Mouse (Mus musculus) brain, adult 2 months (tissue): ENCODE data around the gene Plekhg6.
A peak's percentile ranks its signal among the peaks of the same experiment; 100 is the strongest.

Experiments used
- DNase-seq: peaks from one replicate; pipeline ENCODE4 v3.0.0; 2011; ENCODE audit warnings: low read depth, low spot score

Gene Plekhg6

GRCm38 (mm10) chr6:125354352-125355151 is 26.0 kb downstream of the Plekhg6 start:
- peak; percentile 72 for DNase-seq

- DNase-seq, result no peak
Measured at GRCm38 (mm10) chr6:125353655-125354054, 26.9 kb downstream of the Plekhg6 start.

DNA sequence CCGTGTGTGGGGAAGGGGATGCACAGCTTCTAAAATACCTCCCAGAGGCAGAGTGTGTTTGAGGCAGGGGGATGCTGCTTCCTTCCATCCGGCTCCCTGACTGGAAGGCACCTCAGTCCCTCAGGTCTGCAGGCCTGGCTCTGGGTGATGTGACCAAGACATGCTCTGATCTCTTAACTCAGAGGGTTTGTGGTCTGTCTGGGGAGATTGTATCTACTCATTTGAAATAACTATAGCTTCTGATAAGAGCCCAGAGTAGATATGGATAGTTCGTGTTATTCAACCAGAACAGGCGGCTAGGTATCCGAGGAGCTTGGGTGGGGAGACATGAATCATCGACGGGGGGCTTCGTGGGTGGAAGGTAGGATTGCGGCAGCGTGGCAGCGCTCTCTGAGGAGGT is 27.4 kb downstream of the Plekhg6 start:
- DNase-seq, result no peak

DNA sequence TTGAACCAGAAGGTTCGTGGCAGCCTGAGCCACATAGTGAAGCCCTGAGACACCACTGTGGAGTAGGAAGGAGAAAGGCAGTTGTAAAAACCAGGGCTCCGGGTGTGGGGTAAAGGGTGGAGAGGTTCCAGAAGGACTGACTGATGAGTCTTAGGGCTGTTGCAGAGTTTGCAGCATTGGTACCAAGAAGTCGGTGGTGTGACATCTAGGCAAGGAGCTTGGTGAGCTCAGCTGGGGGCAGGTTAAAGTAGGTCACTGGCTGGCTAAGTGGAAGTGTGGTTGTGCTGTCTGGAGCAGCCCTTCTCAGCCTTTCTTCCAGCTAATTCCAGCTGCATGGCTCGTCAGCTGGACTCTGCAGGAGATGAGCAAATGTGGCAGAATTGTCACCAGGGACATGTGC is 27.8 kb downstream of the Plekhg6 start:
- peak; percentile 22 for DNase-seq

DNA sequence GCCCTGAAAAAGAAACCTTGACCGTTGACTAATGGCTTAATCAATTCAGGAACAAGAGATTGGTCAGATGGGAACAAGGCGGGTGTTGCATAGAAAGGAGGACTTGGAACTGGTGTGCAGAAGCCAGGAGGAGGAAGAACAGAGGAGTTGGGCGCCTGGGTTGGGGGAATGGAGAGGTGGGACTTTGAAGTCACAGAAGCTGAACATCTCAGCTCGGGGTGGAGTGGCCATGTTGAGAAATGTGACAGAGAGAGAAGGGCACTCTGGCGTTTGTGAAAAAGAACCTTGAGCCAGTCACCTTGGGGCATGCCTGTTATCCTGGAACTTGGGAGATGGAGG is 28.6 kb downstream of the Plekhg6 start:
- DNase-seq, result no peak

DNA sequence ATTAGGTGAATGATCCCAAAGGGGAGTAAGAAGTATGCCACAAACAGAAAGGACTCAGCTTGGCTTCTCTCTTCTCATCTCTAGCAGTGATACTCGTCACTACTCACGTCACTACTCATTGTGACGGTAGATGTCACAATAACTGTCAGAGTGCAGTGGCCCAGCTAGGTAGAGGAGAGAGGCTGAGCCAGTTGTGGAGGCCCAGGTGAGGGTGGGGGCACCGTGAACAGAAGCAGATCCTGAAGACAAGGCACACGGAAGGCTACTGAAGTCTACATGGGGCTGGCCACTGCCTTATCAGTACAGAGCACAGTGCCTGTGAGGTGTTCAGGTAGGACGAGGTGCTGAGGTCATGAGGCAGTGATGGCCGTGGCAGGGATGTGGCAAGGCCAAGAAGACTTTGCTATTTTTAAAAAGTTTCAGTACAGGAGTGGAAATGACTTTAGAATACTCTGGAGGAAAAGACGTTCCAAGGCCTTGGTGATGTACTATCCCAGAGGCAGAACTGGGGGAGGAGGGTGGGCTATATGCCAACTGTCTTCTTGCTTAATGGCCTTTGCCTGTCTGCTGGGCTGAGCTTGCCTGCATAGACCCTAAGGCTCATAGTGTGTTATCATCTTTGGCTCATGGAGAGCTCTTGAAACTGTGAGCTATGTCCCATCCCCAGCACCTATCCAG is 29.1 kb downstream of the Plekhg6 start:
- no peak for DNase-seq

DNA sequence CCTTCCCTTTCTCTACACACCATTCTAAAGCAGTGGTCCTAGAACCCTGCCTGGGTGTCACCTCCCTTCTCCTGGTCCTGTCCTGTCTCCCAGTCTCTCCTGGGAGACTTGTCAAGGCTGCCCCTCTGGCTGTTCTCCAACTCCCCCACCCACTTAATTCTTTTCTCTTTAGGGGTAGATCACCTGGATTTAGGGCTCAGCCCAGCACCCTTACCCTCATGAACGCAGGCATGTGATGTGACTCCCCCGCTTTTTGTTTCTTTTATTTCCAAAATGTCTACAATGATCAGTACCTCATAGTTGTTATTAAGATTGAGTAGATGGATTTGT is 29.6 kb downstream of the Plekhg6 start:
- DNase-seq, result no peak

DNA sequence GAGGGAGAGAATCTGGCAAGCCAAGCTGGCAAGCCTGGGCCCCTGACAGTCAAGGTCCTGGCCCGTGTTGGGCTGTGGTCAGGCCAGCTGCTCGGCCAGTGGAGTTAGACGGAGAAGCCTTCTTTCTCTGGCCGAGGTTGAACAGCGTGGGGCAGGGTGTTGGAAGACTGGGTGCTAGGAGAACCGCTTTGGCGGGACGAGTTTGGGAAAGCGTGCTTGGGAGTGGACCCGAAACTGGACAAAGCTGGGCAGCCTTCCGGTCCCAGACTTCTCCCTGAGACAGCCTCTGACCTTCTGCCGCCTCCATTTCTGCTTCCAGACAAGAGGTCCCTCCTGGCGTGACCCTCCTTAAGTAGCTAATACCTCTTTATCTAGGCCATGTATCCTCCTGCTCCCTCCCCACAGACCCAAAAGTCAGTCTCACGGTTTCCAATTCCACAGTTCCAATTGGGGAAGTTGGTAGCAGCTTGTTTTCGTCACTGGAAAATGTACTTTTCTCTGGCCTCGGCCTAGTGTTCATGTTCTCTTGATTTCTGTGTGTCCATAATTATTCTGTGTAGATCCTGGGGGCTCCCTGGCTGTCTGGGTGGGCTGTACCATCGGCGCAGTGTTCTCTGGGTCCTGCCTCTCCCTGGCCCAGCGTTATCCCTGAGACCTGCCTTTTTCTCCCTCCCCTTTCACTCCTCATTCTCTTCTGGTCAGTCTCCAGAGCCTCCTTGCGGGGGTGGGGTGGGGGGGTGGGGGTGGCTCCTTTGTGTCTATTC is 30.2 kb downstream of the Plekhg6 start:
- no peak for DNase-seq

DNA sequence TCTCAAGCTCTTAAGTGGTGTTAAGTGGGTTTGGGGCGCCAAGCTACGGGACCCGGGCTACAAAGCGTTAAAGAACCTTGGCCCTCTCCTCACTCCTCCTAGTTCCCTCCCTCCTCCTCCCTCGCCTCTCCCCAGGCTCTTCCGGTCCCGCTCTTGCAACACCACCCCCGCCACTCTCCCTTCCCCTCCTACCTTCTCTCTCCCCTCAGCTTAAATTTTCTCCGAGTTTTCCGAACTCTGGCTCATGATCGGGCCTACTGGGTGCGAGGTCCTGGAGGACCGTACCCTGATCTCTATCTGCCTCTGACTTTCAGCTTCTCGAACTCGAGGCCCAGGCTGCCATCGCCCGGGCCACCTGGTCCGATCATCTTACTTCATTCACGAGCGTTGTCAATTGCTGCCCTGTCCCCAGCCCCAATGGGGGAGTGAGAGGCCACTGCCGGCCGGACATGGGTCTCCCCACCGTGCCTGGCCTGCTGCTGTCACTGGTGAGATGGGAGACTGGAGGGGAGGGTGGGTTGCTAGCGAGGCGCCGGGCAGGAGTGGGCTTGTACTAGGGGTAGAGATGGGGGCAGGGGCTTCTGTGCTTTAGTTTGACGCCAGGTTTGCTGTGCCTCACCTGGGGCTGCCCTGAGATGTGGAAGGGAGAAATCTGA is 30.9 kb downstream of the Plekhg6 start:
- DNase-seq, result peak; percentile 39

- no peak for DNase-seq
Measured at GRCm38 (mm10) chr6:125348721-125349574, 31.6 kb downstream of the Plekhg6 start, which contains the start of gene Tnfrsf1a. TSS of gene Tnfrsf1a (plus strand) at chr6:125349362.

GRCm38 (mm10) chr6:125346029-125346428 is 34.6 kb downstream of the Plekhg6 start:
- DNase-seq, result no peak

DNA sequence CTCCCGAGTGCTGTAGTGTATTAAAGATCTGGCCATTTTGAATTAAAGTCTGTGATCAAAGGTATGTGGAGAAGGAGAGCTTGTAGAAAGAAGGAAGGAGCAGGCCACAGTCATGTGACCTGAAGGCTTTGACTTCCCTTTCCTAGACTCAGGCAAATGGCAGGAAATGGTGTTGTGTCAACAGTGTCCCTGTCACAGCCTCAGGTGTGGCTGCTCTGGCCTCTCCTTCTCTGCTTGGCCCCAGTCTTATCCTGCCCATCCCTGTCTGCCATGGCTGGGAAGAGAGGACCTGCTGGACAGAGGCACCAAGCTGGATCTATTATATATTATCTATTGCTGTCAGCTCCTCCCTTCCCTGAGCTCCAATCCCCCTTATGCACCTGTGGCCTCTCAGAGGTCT is 35.0 kb downstream of the Plekhg6 start:
- DNase-seq, result no peak

DNA sequence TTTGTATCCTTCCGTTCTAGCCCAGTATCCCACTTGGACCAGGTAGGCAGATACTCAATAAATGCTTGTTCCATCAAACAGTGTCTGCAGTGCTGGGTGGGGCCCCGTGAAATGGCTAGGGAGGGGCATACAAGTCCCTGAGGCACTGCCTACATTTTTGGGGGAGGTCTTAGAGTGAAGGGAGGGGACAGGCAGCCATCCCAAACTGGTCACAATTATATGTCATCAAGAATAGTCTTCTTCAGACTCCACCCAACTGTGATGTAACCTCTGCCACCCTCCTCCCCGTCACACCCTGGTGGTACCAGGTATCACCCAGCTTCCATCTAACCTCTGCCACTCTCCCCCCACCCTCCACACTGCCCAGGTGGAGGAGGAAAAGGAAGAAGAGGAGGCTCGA is 35.7 kb downstream of the Plekhg6 start:
- no peak for DNase-seq

GRCm38 (mm10) chr6:125344084-125344483 is 36.5 kb downstream of the Plekhg6 start:
- DNase-seq, result no peak

- DNase-seq, result no peak
Measured at GRCm38 (mm10) chr6:125342198-125342597, 38.4 kb downstream of the Plekhg6 start.

DNA sequence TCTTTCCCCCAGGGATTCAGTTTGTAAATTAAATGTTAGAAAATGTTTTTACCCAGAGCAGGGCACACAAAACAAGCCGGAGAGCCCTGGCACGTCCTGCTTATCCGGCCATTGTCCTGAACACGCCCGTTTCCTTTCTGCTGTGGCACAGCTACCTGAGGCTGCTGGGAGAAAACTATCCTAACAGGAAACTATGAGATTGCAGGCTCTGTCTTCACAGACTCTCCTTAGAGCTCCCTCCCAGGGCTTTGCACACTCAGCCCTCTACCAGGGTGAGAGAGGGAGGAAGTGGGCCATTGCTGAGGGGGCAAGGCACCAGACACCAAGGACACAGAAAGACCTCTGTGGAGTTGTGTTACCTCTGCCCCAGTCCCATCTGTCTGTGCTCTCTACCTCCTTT is 40.3 kb downstream of the Plekhg6 start:
- DNase-seq, result no peak

GRCm38 (mm10) chr6:125338791-125339660 is 41.6 kb downstream of the Plekhg6 start:
- no peak for DNase-seq

- no peak for DNase-seq
Measured at GRCm38 (mm10) chr6:125334356-125334755, 46.2 kb downstream of the Plekhg6 start.

- no peak for DNase-seq
Measured at GRCm38 (mm10) chr6:125333112-125333899, 47.3 kb downstream of the Plekhg6 start.
